Mouse (Mus musculus) myocyte (in vitro differentiated cells): ENCODE measurements around the gene Ramac. TPM values are rescaled to one million over a fixed set of nuclear protein-coding genes. Genes with fewer than 3 reads are reported as not detected.

Experiments
- H3K27me3 ChIP-seq: one replicate; pipeline ENCODE4 v1.6.1; 2011; ENCODE audit not compliant: control insufficient read depth, insufficient read depth, insufficient read length
- H3K36me3 ChIP-seq: one replicate; pipeline ENCODE4 v1.6.1; 2011; ENCODE audit not compliant: control insufficient read depth, insufficient read depth
- H3K4me2 ChIP-seq: one replicate; pipeline ENCODE4 v1.6.1; 2011; ENCODE audit warnings: low read depth, control low read depth
- H3K4me3 ChIP-seq: one replicate; pipeline ENCODE4 v1.5.1; 2011; ENCODE audit warnings: mild to moderate bottlenecking, control low read depth, moderate library complexity
- H3K79me2 ChIP-seq: one replicate; pipeline ENCODE4 v1.6.1; 2011; ENCODE audit not compliant: control insufficient read depth, insufficient read depth
- H3ac ChIP-seq: one replicate; pipeline ENCODE4 v1.6.1; 2011; ENCODE audit not compliant: control insufficient read depth, insufficient read length
- CEBPB ChIP-seq: IDR thresholded peaks from 2 replicates; pipeline ENCODE4 v1.6.1; 2011; ENCODE audit warnings: mild to moderate bottlenecking, moderate library complexity; ENCODE audit not compliant: poor library complexity, insufficient read depth, severe bottlenecking
- E2F4 ChIP-seq: IDR thresholded peaks from one replicate; pipeline ENCODE4 v1.6.1; 2011; ENCODE audit warnings: mild to moderate bottlenecking, control low read depth, moderate library complexity; ENCODE audit not compliant: insufficient read depth
- MAX ChIP-seq: IDR thresholded peaks from one replicate; pipeline ENCODE4 v1.6.1; 2011; ENCODE audit warnings: low read depth, mild to moderate bottlenecking, control low read depth
- MYOD1 ChIP-seq, 3 experiments: IDR thresholded peaks; one replicate each; pipeline ENCODE4 v1.6.1; 2011; ENCODE audit warnings: control low read depth in 2 of 3, low read depth in 2 of 3, mild to moderate bottlenecking in 2 of 3, moderate library complexity in 1 of 3; ENCODE audit not compliant: insufficient read length in 2 of 3, control insufficient read depth in 1 of 3
- MYOG ChIP-seq, 3 experiments: IDR thresholded peaks; one replicate each; pipeline ENCODE4 v1.6.1; 2011; ENCODE audit warnings: control low read depth in 2 of 3, low read depth in 2 of 3, mild to moderate bottlenecking in 2 of 3; ENCODE audit not compliant: insufficient read length in 2 of 3, control insufficient read depth in 1 of 3, insufficient read depth in 1 of 3
- POLR2A ChIP-seq: IDR thresholded peaks from one replicate; pipeline ENCODE4 v1.6.1; 2011; ENCODE audit warnings: low read depth, mild to moderate bottlenecking, control low read depth, moderate library complexity; ENCODE audit not compliant: insufficient read length
- POLR2AphosphoS2 ChIP-seq: IDR thresholded peaks from one replicate; pipeline ENCODE4 v1.6.1; 2011; ENCODE audit warnings: low read depth, control low read depth; ENCODE audit not compliant: insufficient read length
- REST ChIP-seq: IDR thresholded peaks from one replicate; pipeline ENCODE4 v1.6.1; 2011; ENCODE audit warnings: mild to moderate bottlenecking, control low read depth, moderate library complexity; ENCODE audit not compliant: insufficient read depth, insufficient read length
- SRF ChIP-seq: IDR thresholded peaks from one replicate; pipeline ENCODE4 v1.6.1; 2011; ENCODE audit warnings: low read depth; ENCODE audit not compliant: control insufficient read depth, insufficient read length
- TCF12 ChIP-seq: IDR thresholded peaks from one replicate; pipeline ENCODE4 v1.6.1; 2011; ENCODE audit warnings: mild to moderate bottlenecking, control low read depth; ENCODE audit not compliant: poor library complexity, insufficient read depth, severe bottlenecking
- TCF3 ChIP-seq: IDR thresholded peaks from one replicate; pipeline ENCODE4 v1.6.1; 2011; ENCODE audit warnings: low read depth, control low read depth; ENCODE audit not compliant: insufficient read length
- USF1 ChIP-seq: IDR thresholded peaks from one replicate; pipeline ENCODE4 v1.6.1; 2011; ENCODE audit warnings: low read depth, mild to moderate bottlenecking, control low read depth, moderate library complexity
- polyA plus RNA-seq: library from polyadenylated mRNA; unstranded; fragments of >200 nt; fragmentation: generic; extraction: Trizol; gene quantifications from one replicate; pipeline ENCODE4 v1.2.1, GENCODE M21; 2012; ENCODE audit warnings: missing spikeins

Gene Ramac
- polyA plus RNA-seq, 1 experiment = 15.6 TPM

- no peak for TF ChIP-seq USF1
- no peaks in the 10 kb centered on the region for H3K79me2 ChIP-seq
These were observed 15.0 kb downstream of the Ramac start for GRCm38 (mm10) chr7:81777667-81778218.

GRCm38 (mm10) chr7:81788536-81788935 lies 25.8 kb downstream of the Ramac start:
- no peaks in the 10 kb centered on the region for H3K27me3 ChIP-seq
- H3ac ChIP-seq = peak overlapping the region; percentile 78
- H3K4me2 ChIP-seq = peak overlapping the region; percentile 77
- peaks cover 10% of the 10 kb centered on the region for H3K36me3 ChIP-seq
- no peaks in the 10 kb centered on the region for H3K79me2 ChIP-seq
- peak overlapping the region; percentile 68 for H3K4me3 ChIP-seq
- no peak for TF ChIP-seq USF1
- no peak for TF ChIP-seq REST
- no peak for TF ChIP-seq TCF3
- no peak for TF ChIP-seq CEBPB
- no peak for TF ChIP-seq POLR2AphosphoS2
- no peak for TF ChIP-seq MAX
- no peak for TF ChIP-seq E2F4
- TF ChIP-seq TCF12 = no peak
- TF ChIP-seq POLR2A = no peak
- no peak for TF ChIP-seq SRF
- TF ChIP-seq MYOD1 (IDR thresholded peaks at IDR 0.05; ENCODE audit: control insufficient read depth in 1 of 3, insufficient read length in 2 of 3, low read depth in 2 of 3) = no peak
- TF ChIP-seq MYOG (IDR thresholded peaks at IDR 0.05; ENCODE audit: control insufficient read depth in 1 of 3, insufficient read depth in 1 of 3, insufficient read length in 2 of 3, low read depth in 2 of 3) = no peak

More at GRCm38 (mm10) chr7:81777667-81778218, 15.0 kb downstream of the Ramac start:
- H3K27me3 ChIP-seq = no peaks in the 10 kb centered on the region
- H3K4me2 ChIP-seq = no peak overlapping the region
- peaks cover 8% of the 10 kb centered on the region for H3K36me3 ChIP-seq
- no peak overlapping the region for H3K4me3 ChIP-seq
- H3ac ChIP-seq = no peak overlapping the region

DNA sequence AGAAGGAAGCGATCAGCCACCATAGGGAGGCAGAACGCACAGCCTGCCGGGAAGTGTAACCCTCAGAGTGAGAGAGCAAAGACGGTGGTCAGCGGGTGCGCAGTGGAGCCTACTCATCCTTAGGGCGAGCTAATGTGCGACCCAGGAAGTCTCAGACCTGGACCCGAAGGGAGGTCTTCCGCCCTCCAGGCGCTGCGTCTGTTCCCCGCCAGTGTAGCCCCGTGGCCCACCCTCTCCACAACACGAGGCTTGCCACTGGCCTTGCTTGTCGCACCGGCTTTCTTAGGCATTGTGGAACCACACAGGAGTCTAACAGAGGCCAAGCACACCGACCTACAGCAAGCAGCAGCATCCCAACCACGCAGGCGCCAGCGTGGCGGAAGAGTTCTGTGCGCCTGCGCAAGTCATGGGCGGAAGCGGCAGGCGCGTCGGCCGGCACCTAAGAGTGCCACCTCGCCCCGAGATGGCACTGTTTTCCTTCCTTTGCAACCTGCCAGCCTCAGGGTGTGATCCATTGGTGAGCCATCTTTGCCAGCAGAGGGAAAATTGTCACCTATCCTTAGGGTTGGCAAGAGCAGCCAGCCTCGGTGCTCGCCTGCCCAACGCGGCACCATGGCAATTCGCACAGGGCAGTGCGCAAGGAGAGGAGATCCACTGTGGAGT lies 26.5 kb downstream of the Ramac start, which contains the start of gene 3110040N11Rik:
3110040N11Rik (minus strand) TSS at position 384 of the 663 bp plus-strand sequence.
- Histone ChIP-seq H3ac (peak within 1 kb of the TSS; percentile 78), H3K27me3 (no peaks in the 10 kb centered on the region), H3K36me3 (peaks cover 14% of the 10 kb centered on the region), H3K4me2 (peak within 1 kb of the TSS; percentile 77), H3K79me2 (no peaks in the 10 kb centered on the region), H3K4me3 (peak within 1 kb of the TSS; percentile 68)
- TF ChIP-seq POLR2AphosphoS2 (peak; percentile 98), TCF3 (no peak), REST (no peak), TCF12 (no peak), MYOG (IDR thresholded peaks at IDR 0.05; ENCODE audit: control insufficient read depth in 1 of 3, insufficient read depth in 1 of 3, insufficient read length in 2 of 3, low read depth in 2 of 3) (no peak), USF1 (no peak), SRF (peak; percentile 22), MYOD1 (IDR thresholded peaks at IDR 0.05; ENCODE audit: control insufficient read depth in 1 of 3, insufficient read length in 2 of 3, low read depth in 2 of 3) (peak in 1 of 3 experiments; percentile 57), POLR2A (peak; percentile 97), CEBPB (no peak)

GRCm38 (mm10) chr7:81806067-81806466 lies 43.3 kb downstream of the Ramac start:
- Histone ChIP-seq H3K27me3 (no peaks in the 10 kb centered on the region), H3K4me2 (no peak overlapping the region), H3ac (no peak overlapping the region), H3K79me2 (peaks cover 29% of the 10 kb centered on the region), H3K4me3 (no peak overlapping the region), H3K36me3 (peaks cover 4% of the 10 kb centered on the region)
- peak in 1 of 3 experiments; percentile 73 for TF ChIP-seq MYOG (IDR thresholded peaks at IDR 0.05; ENCODE audit: control insufficient read depth in 1 of 3, insufficient read depth in 1 of 3, insufficient read length in 2 of 3, low read depth in 2 of 3)
- peak in 2 of 3 experiments; percentile 76 to 79 for TF ChIP-seq MYOD1 (IDR thresholded peaks at IDR 0.05; ENCODE audit: control insufficient read depth in 1 of 3, insufficient read length in 2 of 3, low read depth in 2 of 3)
- no peak for TF ChIP-seq REST

Other genes with a start within 250 kb of the Ramac start
- 4.8 TPM for gene Fsd2, start 196.0 kb upstream of the Ramac start, polyA plus RNA-seq
- 4.0 TPM for gene Whamm, start 191.7 kb upstream of the Ramac start, polyA plus RNA-seq
- gene Homer2, start 55.4 kb upstream of the Ramac start, polyA plus RNA-seq = not detected
- gene 3110040N11Rik, start 26.6 kb downstream of the Ramac start, polyA plus RNA-seq = 28.6 TPM
- 66.6 TPM for gene Btbd1, start 66.5 kb downstream of the Ramac start, polyA plus RNA-seq
- not detected for gene Gm10160, start 92.9 kb downstream of the Ramac start, polyA plus RNA-seq
- 11.4 TPM for gene Tm6sf1, start 96.1 kb downstream of the Ramac start, polyA plus RNA-seq
- gene Hdgfl3, start 171.5 kb downstream of the Ramac start, polyA plus RNA-seq = 0.06 TPM
- gene Bnc1, start 229.4 kb downstream of the Ramac start, polyA plus RNA-seq = 0.06 TPM